11 mouse cellular contexts compared by ENCODE assay signal in the genomic region with DNA sequence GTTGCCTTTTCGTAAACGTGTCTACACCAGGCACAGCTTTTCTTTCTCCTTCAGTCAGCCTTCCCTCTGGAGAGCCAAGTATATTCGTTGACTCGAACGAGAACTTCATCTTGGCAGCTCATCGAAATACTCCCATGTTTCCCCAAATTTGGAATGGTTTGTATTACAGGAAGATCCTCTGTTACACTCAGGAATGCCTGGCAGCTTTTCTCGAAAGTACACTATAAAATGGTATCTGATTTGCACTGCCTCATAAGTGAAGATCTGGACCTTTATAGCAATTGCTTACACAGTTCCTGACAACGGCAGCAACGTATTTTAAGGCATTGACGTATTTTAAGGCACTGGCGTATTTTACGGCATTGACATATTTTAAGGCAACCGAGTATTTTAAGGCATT.
DNase-seq lines count a peak whose midpoint lies in the region; ATAC-seq and TF ChIP-seq lines count a peak whose summit lies in the region.
"Had no signal": no experiment of that assay in that cellular context is flagged by ENCODE, and none has a peak within 500 bp of the region (broad histone marks: within the 10 kb centered on the region; RNA-seq: fewer than 3 reads in every experiment).

No protein-coding gene starts in this region.

- peak overlapping the region; percentile 39; the same call in 1 of the 2 replicates for H3K4me3 ChIP-seq in kidney, adult 2 months (ENCODE audit: insufficient read depth, low read depth, low read length)
- H3K4me3 ChIP-seq in testis, adult 2 months (ENCODE audit: control insufficient read depth, low read depth, low read length), result no peak overlapping the region
- H3K4me3 ChIP-seq in intestine, postnatal 0 days (ENCODE audit: low read depth, low read length), result no peak overlapping the region
- H3K4me3 ChIP-seq in midbrain, embryonic 11.5 days (ENCODE audit: low read depth, low read length), result no peak overlapping the region
- H3K4me3 ChIP-seq: hindbrain, embryonic 10.5 days; myocyte had no signal

- H3K9ac ChIP-seq in intestine, postnatal 0 days (ENCODE audit: low read depth, low read length), result no peak overlapping the region
- no peak overlapping the region for H3K9ac ChIP-seq in midbrain, embryonic 11.5 days (ENCODE audit: low read length)

- peak overlapping the region; percentile 80 for H3K27ac ChIP-seq in kidney, adult 2 months (ENCODE audit: insufficient read depth, low read depth, low read length)
- peak overlapping the region; percentile 56 for H3K27ac ChIP-seq in testis, adult 2 months (ENCODE audit: control insufficient read depth, insufficient read depth, low read depth, low read length)
- no peak overlapping the region for H3K27ac ChIP-seq in intestine, postnatal 0 days (ENCODE audit: low read depth, low read length)
- H3K27ac ChIP-seq in midbrain, embryonic 11.5 days (ENCODE audit: low read depth, low read length), result no peak overlapping the region
- H3K27ac ChIP-seq: hindbrain, embryonic 10.5 days; macrophage had no signal

- no peak for TF ChIP-seq POLR2A in kidney, adult 2 months (IDR thresholded peaks at IDR 0.05; ENCODE audit: low read depth, low read length)
- no peak for TF ChIP-seq POLR2A in testis, adult 2 months (IDR thresholded peaks at IDR 0.05; ENCODE audit: control insufficient read depth, low read depth, low read length)

- 39% methylated on average over 13 of the region's 13 CpGs for WGBS in kidney, adult 2 months
- WGBS in intestine, postnatal 0 days, result 26% methylated on average over 13 of the region's 13 CpGs
- WGBS in midbrain, embryonic 11.5 days, result 90% methylated on average over 13 of the region's 13 CpGs

- no peaks in the 10 kb centered on the region for H3K9me3 ChIP-seq in intestine, postnatal 0 days (ENCODE audit: control insufficient read depth)
- H3K9me3 ChIP-seq in midbrain, embryonic 11.5 days (ENCODE audit: control insufficient read depth, low read length), result no peaks in the 10 kb centered on the region
- H3K9me3 ChIP-seq: hindbrain, embryonic 10.5 days had no signal

- DNase-seq in kidney, adult 2 months, result peak; percentile 19
- DNase-seq in kidney, adult 8-10 months, result no peak
- DNase-seq in testis, postnatal 10 days (ENCODE audit: low spot score), result no peak
- no peak for DNase-seq in midbrain, embryonic 11.5 days (ENCODE audit: low spot score, missing footprints)
- no peak for DNase-seq in adrenal gland, postnatal 10 days

- TF ChIP-seq CTCF in kidney, adult 2 months (conservative IDR thresholded peaks at IDR 0.05; ENCODE audit: insufficient read depth, insufficient read length, low read depth, low read length), result no peak
- TF ChIP-seq CTCF in testis, adult 2 months (IDR thresholded peaks at IDR 0.05; ENCODE audit: control insufficient read depth, insufficient read depth, insufficient replicate concordance, low read depth, low read length), result no peak
- no peak for TF ChIP-seq CTCF in intestine, postnatal 0 days (IDR thresholded peaks at IDR 0.05; ENCODE audit: low read depth)

- H3K36me3 ChIP-seq in kidney, adult 2 months (ENCODE audit: control insufficient read depth, insufficient read depth, low read length), result no peaks in the 10 kb centered on the region
- no peaks in the 10 kb centered on the region for H3K36me3 ChIP-seq in testis, adult 2 months (ENCODE audit: control insufficient read depth, insufficient read depth, low read length)
- no peaks in the 10 kb centered on the region for H3K36me3 ChIP-seq in intestine, postnatal 0 days (ENCODE audit: control insufficient read depth, insufficient read depth)
- H3K36me3 ChIP-seq in midbrain, embryonic 11.5 days (ENCODE audit: control insufficient read depth, insufficient read depth, low read length), result no peaks in the 10 kb centered on the region
- H3K36me3 ChIP-seq: hindbrain, embryonic 10.5 days had no signal

- H3K4me1 ChIP-seq in kidney, adult 2 months (ENCODE audit: control insufficient read depth, insufficient read depth, low read length), result peaks cover 5% of the 10 kb centered on the region
- no peaks in the 10 kb centered on the region for H3K4me1 ChIP-seq in testis, adult 2 months (ENCODE audit: control insufficient read depth, insufficient read depth, low read length)
- 0 out of 2 replicates have a peak, but pooled peaks cover 3% of the 10 kb centered on the region for H3K4me1 ChIP-seq in intestine, postnatal 0 days (replicated peaks; ENCODE audit: control insufficient read depth, insufficient read depth, low read length)
- H3K4me1 ChIP-seq in midbrain, embryonic 11.5 days (ENCODE audit: control insufficient read depth, insufficient read depth, low read length), result 0 out of 2 replicates have a peak, but pooled peaks cover 2% of the 10 kb centered on the region

- H3K27me3 ChIP-seq in kidney, adult 2 months (replicated peaks; ENCODE audit: control insufficient read depth, insufficient read depth, low read length), result no peaks in the 10 kb centered on the region
- no peaks in the 10 kb centered on the region for H3K27me3 ChIP-seq in testis, adult 2 months (ENCODE audit: control insufficient read depth, insufficient read depth, low read length)
- no peaks in the 10 kb centered on the region for H3K27me3 ChIP-seq in intestine, postnatal 0 days (replicated peaks; ENCODE audit: control insufficient read depth, insufficient read depth, low read length)
- H3K27me3 ChIP-seq in midbrain, embryonic 11.5 days (ENCODE audit: control insufficient read depth, insufficient read depth, low read length), result no peaks in the 10 kb centered on the region

- H3K4me2 ChIP-seq in intestine, postnatal 0 days (replicated peaks; ENCODE audit: low read depth), result 0 out of 2 replicates have a peak overlapping the region, but pooled peaks have one; percentile 17
- no peak overlapping the region for H3K4me2 ChIP-seq in midbrain, embryonic 11.5 days

- ATAC-seq in intestine, postnatal 0 days, result no peak
- no peak for ATAC-seq in midbrain, embryonic 11.5 days (ENCODE audit: low FRiP score)
- ATAC-seq: forebrain, embryonic 14.5 days had no signal

Comparison
In these comparisons a context has a peak if more than half of its experiments do, and no peak if none do; other contexts are left out.
1. H3K27ac ChIP-seq: peak in kidney, adult 2 months (single experiment) and testis, adult 2 months (single experiment); none in intestine, postnatal 0 days (single experiment) and midbrain, embryonic 11.5 days (single experiment).